7 mouse cellular contexts compared by ENCODE assay signal in genomic region chr6:90463228-90463862, GRCm38 (mm10). TPM values are rescaled to one million over a fixed set of nuclear protein-coding genes. Genes with fewer than 3 reads are reported as not detected.
DNase-seq lines count a peak whose midpoint lies in the region; ATAC-seq and TF ChIP-seq lines count a peak whose summit lies in the region.

No protein-coding gene starts in this region.

- 0 out of 2 replicates have a peak, but pooled peaks cover 2% of the 10 kb centered on the region for H3K79me2 ChIP-seq in heart, adult 2 months (replicated peaks; ENCODE audit: control insufficient read depth, insufficient read depth, low read length)

- peak; percentile 27; the same call in 1 of the 2 replicates for TF ChIP-seq POLR2A in heart, adult 2 months (IDR thresholded peaks at IDR 0.05; ENCODE audit: insufficient read depth, low read depth, low read length)
- TF ChIP-seq POLR2A in small intestine, adult 2 months (IDR thresholded peaks at IDR 0.05; ENCODE audit: low read depth, low read length): no peak

- peak; percentile 97 for TF ChIP-seq EP300 in heart, adult 2 months (IDR thresholded peaks at IDR 0.05; ENCODE audit: insufficient read depth, low read depth, low read length)

- DNase-seq in heart, adult 2 months: peak; percentile 94 to 97
- peak; percentile 96 for DNase-seq in kidney, adult 18-20 months
- peak; percentile 79 to 87 for DNase-seq in left cerebral cortex, postnatal 36 days (ENCODE audit: low spot score in 2 of 2)
- DNase-seq in midbrain, embryonic 10.5 days (ENCODE audit: low spot score): peak; percentile 75

- peaks cover 21% of the 10 kb centered on the region for H3K4me1 ChIP-seq in embryonic facial prominence, embryonic 13.5 days
- H3K4me1 ChIP-seq in heart, adult 2 months (ENCODE audit: control insufficient read depth, insufficient read depth, low read length): peaks cover 22% of the 10 kb centered on the region
- H3K4me1 ChIP-seq in midbrain, embryonic 10.5 days: peaks cover 25% of the 10 kb centered on the region
- H3K4me1 ChIP-seq in small intestine, adult 2 months (ENCODE audit: control insufficient read depth, insufficient read depth, insufficient read length, low read length): peaks cover 10% of the 10 kb centered on the region

- peaks cover 48% of the 10 kb centered on the region for H3K27me3 ChIP-seq in embryonic facial prominence, embryonic 13.5 days
- H3K27me3 ChIP-seq in heart, adult 2 months (ENCODE audit: control insufficient read depth, insufficient read depth, low read length): no peaks in the 10 kb centered on the region
- peaks cover 63% of the 10 kb centered on the region for H3K27me3 ChIP-seq in midbrain, embryonic 10.5 days (ENCODE audit: low read depth, poor library complexity, severe bottlenecking)
- H3K27me3 ChIP-seq in small intestine, adult 2 months (ENCODE audit: control insufficient read depth, insufficient read depth, low read length): peaks cover 9% of the 10 kb centered on the region; the same call in 1 of the 2 replicates

- peak; percentile 14; the same call in 1 of the 2 replicates for TF ChIP-seq CTCF in heart, adult 2 months (IDR thresholded peaks at IDR 0.05)
- no peak for TF ChIP-seq CTCF in small intestine, adult 2 months (IDR thresholded peaks at IDR 0.05; ENCODE audit: extremely low read depth, insufficient read length, insufficient replicate concordance, low read depth, low read length)

- WGBS in embryonic facial prominence, embryonic 13.5 days: 0% methylated on average over 31 of the region's 31 CpGs
- WGBS in heart, adult 2 months: under 1% methylated on average over 31 of the region's 31 CpGs
- WGBS in midbrain, embryonic 10.5 days: under 1% methylated on average over 31 of the region's 31 CpGs
- under 1% methylated on average over 31 of the region's 31 CpGs for WGBS in small intestine, adult 2 months

- peak overlapping the region; percentile 100 for H3K4me2 ChIP-seq in embryonic facial prominence, embryonic 13.5 days

- H3K9me3 ChIP-seq in embryonic facial prominence, embryonic 13.5 days: no peaks in the 10 kb centered on the region
- H3K9me3 ChIP-seq in midbrain, embryonic 10.5 days (replicated peaks): no peaks in the 10 kb centered on the region

- no peaks in the 10 kb centered on the region for H3K36me3 ChIP-seq in embryonic facial prominence, embryonic 13.5 days
- H3K36me3 ChIP-seq in heart, adult 2 months (ENCODE audit: control insufficient read depth, insufficient read depth, low read length): peaks cover 10% of the 10 kb centered on the region; the same call in 1 of the 2 replicates
- H3K36me3 ChIP-seq in midbrain, embryonic 10.5 days: 0 out of 2 replicates have a peak, but pooled peaks cover 9% of the 10 kb centered on the region
- H3K36me3 ChIP-seq in small intestine, adult 2 months (ENCODE audit: control insufficient read depth, insufficient read depth, low read length): no peaks in the 10 kb centered on the region

- peak; percentile 8; the same call in 1 of the 2 replicates for ATAC-seq in cerebellum, adult (ENCODE audit: insufficient number of reproducible peaks, low FRiP score, low TSS enrichment)
- ATAC-seq in embryonic facial prominence, embryonic 13.5 days (ENCODE audit: insufficient number of reproducible peaks, insufficient read depth, low FRiP score, low TSS enrichment, low read depth): peak; percentile 67; the same call in 1 of the 2 replicates

- peak overlapping the region; percentile 73 for H3K9ac ChIP-seq in embryonic facial prominence, embryonic 13.5 days
- peak overlapping the region; percentile 86 for H3K9ac ChIP-seq in heart, adult 2 months (ENCODE audit: low read depth, low read length)

- H3K27ac ChIP-seq in embryonic facial prominence, embryonic 13.5 days: no peak overlapping the region
- peak overlapping the region; percentile 98 for H3K27ac ChIP-seq in heart, adult 2 months
- H3K27ac ChIP-seq in midbrain, embryonic 10.5 days (replicated peaks): peak overlapping the region; percentile 82
- peak overlapping the region; percentile 68 for H3K27ac ChIP-seq in small intestine, adult 2 months (ENCODE audit: insufficient read depth, low read depth, low read length)

- intact Hi-C loops in heart, adult 2 months (cut with DNase I): loop anchor here (1.0 to 10.0 kb wide), 2 partner anchors 44 to 1119 kb away; no protein-coding TSS in a partner anchor
- intact Hi-C loops in left cerebral cortex, postnatal 36 days (cut with DNase I): loop anchor here (2.0 to 5.0 kb wide), 2 partner anchors 43 to 74 kb away; no protein-coding TSS in a partner anchor

- peak overlapping the region; percentile 65 for H3K4me3 ChIP-seq in embryonic facial prominence, embryonic 13.5 days
- peak overlapping the region; percentile 94 for H3K4me3 ChIP-seq in heart, adult 2 months
- H3K4me3 ChIP-seq in midbrain, embryonic 10.5 days: peak overlapping the region; percentile 75
- peak overlapping the region; percentile 79 for H3K4me3 ChIP-seq in small intestine, adult 2 months (ENCODE audit: low read depth, low read length)

RNA-seq across cellular contexts. Expression of gene Klf15, which starts 1.0 kb away (rescaled TPM):
- polyA plus RNA-seq in embryonic facial prominence, embryonic 13.5 days (2015; fragmentation: Nextera tagmentation; extraction: Ambion mirVana): 7.5 and 7.8 TPM in 2 replicates
- total RNA-seq in heart, adult 2 months (2021): 10 to 100 TPM; 64.7 to 67.4 TPM
- 54.7 and 60.2 TPM in 2 replicates for polyA plus RNA-seq in heart, adult 2 months (2012; rRNA removed)
- total RNA-seq in left cerebral cortex, postnatal 36 days (2021): 10 to 100 TPM; 26.4 to 27.2 TPM
- polyA plus RNA-seq in midbrain, embryonic 10.5 days (2016; fragmentation: Nextera tagmentation; extraction: Ambion mirVana): 4.2 and 4.9 TPM in 2 replicates
- 15.0 and 15.1 TPM in 2 replicates for polyA plus RNA-seq in small intestine, adult 2 months (2012; rRNA removed)

RNA-seq across cellular contexts. Expression of gene Aldh1l1, which starts 22.9 kb away (rescaled TPM):
- polyA plus RNA-seq in embryonic facial prominence, embryonic 13.5 days (2015; fragmentation: Nextera tagmentation; extraction: Ambion mirVana): 1.6 and 1.9 TPM in 2 replicates
- total RNA-seq in heart, adult 2 months (2021): 1 to 10 TPM; 2.5 to 3.7 TPM
- polyA plus RNA-seq in heart, adult 2 months (2012; rRNA removed): 3.2 and 7.5 TPM in 2 replicates
- 10 to 100 TPM; 56.0 to 67.0 TPM for total RNA-seq in left cerebral cortex, postnatal 36 days (2021)
- 2.7 and 3.7 TPM in 2 replicates for polyA plus RNA-seq in midbrain, embryonic 10.5 days (2016; fragmentation: Nextera tagmentation; extraction: Ambion mirVana)
- polyA plus RNA-seq in small intestine, adult 2 months (2012; rRNA removed): 20.5 and 53.6 TPM in 2 replicates

RNA-seq across cellular contexts. Expression of gene Cfap100, which starts 34.7 kb away (rescaled TPM):
- polyA plus RNA-seq in embryonic facial prominence, embryonic 13.5 days (2015; fragmentation: Nextera tagmentation; extraction: Ambion mirVana): 1.2 and 1.8 TPM in 2 replicates
- total RNA-seq in heart, adult 2 months (2021): under 1 TPM; 0.16 to 0.18 TPM
- polyA plus RNA-seq in heart, adult 2 months (2012; rRNA removed): 0.44 and 0.80 TPM in 2 replicates
- 1 to 10 TPM; 5.3 to 7.4 TPM for total RNA-seq in left cerebral cortex, postnatal 36 days (2021)
- polyA plus RNA-seq in midbrain, embryonic 10.5 days (2016; fragmentation: Nextera tagmentation; extraction: Ambion mirVana): 1.9 TPM in 2 replicates
- not detected in 2 replicates for polyA plus RNA-seq in small intestine, adult 2 months (2012; rRNA removed)
